Mouse (Mus musculus): ENCODE data around the gene Zfp976. TPM values are rescaled to one million over a fixed set of nuclear protein-coding genes. Genes with fewer than 3 reads are reported as not detected.
"Not testable (repeated sequence)": the region's sequence is repeated elsewhere in the genome, so short reads cannot be mapped to it uniquely, and the experiment has no call there.

The Zfp976 gene
- polyA plus RNA-seq, 1 experiment from 2014 or later: 3.0 TPM

DNA sequence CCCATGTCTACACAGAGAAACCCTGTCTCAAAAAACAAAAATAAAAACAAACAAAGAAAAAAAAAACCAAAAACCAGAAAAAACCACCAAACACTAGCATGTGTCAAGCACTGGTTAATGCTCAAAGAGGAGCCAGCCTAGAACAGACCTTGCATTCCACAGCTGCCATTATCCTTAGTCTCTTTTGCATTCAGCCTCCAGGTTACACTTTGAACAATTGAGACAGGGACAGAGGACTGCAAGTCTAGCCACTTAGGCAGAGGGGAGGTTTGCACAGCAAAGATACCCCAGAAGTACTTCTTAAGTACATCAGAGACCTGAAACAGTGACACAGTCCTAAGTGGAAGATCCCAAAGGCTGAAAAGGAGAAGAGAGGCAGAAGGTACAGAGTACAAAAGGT is 51.1 kb downstream of the Zfp976 start:
- not testable (repeated sequence) for H3K36me3 ChIP-seq (ENCODE audit: control insufficient read depth, insufficient read depth, low read length)

GRCm38 (mm10) chr7:42578488-42578887 is 63.9 kb downstream of the Zfp976 start, which contains the start of gene Gm21028:
Gm21028 (minus strand) TSS chr7:42578588.
- no peak for ATAC-seq (ENCODE audit: low read depth)
- WGBS: 95% methylated on average over 5 of the region's 5 CpGs
- Histone ChIP-seq H3K27me3 (ENCODE audit: control insufficient read depth, insufficient read depth, low read length) (no peaks in the 10 kb centered on the region), H3K36me3 (ENCODE audit: control insufficient read depth, insufficient read depth, low read length) (no peaks in the 10 kb centered on the region), H3K9me3 (ENCODE audit: control insufficient read depth, low read length) (peaks cover 25% of the 10 kb centered on the region), H3K27ac (ENCODE audit: low read depth, low read length) (no peak within 1 kb of the TSS), H3K4me2 (ENCODE audit: low read depth, low read length) (no peak within 1 kb of the TSS), H3K4me1 (ENCODE audit: control insufficient read depth, insufficient read depth, low read length) (no peaks in the 10 kb centered on the region), H3K9ac (replicated peaks; ENCODE audit: low read depth, low read length) (no peak within 1 kb of the TSS), H3K4me3 (ENCODE audit: low read depth, low read length) (no peak within 1 kb of the TSS)

More for the DNA sequence above, 51.1 kb downstream of the Zfp976 start:
- not testable (repeated sequence) for H3K4me3 ChIP-seq (ENCODE audit: low read depth, low read length); H3K9me3 ChIP-seq (ENCODE audit: control insufficient read depth, low read length); ATAC-seq (ENCODE audit: low read depth); H3K27me3 ChIP-seq (ENCODE audit: control insufficient read depth, insufficient read depth, low read length); H3K4me1 ChIP-seq (ENCODE audit: control insufficient read depth, insufficient read depth, low read length); H3K27ac ChIP-seq (ENCODE audit: low read depth, low read length); H3K4me2 ChIP-seq (ENCODE audit: low read depth, low read length); H3K9ac ChIP-seq (replicated peaks; ENCODE audit: low read depth, low read length)

Small RNA genes lying within 50 kb of the gene (microRNA-seq; reads per million reads assigned to microRNA genes)
- not detected for gene Gm24938

Other genes with a start within 250 kb of the Zfp976 start
- not detected in 2 replicates for gene 4933421I07Rik, start 194.5 kb downstream of the Zfp976 start, polyA plus RNA-seq (2014; fragmentation: Nextera tagmentation; extraction: Ambion mirVana)
- 15.8 and 16.3 TPM in 2 replicates for gene Zfp141, start 136.8 kb downstream of the Zfp976 start, polyA plus RNA-seq (2014; fragmentation: Nextera tagmentation; extraction: Ambion mirVana)
- not detected in 2 replicates for gene Gm21028, start 64.0 kb downstream of the Zfp976 start, polyA plus RNA-seq (2014; fragmentation: Nextera tagmentation; extraction: Ambion mirVana)
- gene Zfp977, start 50.0 kb downstream of the Zfp976 start, polyA plus RNA-seq (2014; fragmentation: Nextera tagmentation; extraction: Ambion mirVana): 1.8 and 3.1 TPM in 2 replicates
- 7.2 and 7.9 TPM in 2 replicates for gene Zfp975, start 50.2 kb upstream of the Zfp976 start, polyA plus RNA-seq (2014; fragmentation: Nextera tagmentation; extraction: Ambion mirVana)
- gene Gm17067, start 84.4 kb upstream of the Zfp976 start, polyA plus RNA-seq (2014; fragmentation: Nextera tagmentation; extraction: Ambion mirVana): not detected in 2 replicates
- gene Vmn2r62, start 150.9 kb upstream of the Zfp976 start, polyA plus RNA-seq (2014; fragmentation: Nextera tagmentation; extraction: Ambion mirVana): not detected in 2 replicates
- gene Gm2381, start 224.6 kb upstream of the Zfp976 start, polyA plus RNA-seq (2014; fragmentation: Nextera tagmentation; extraction: Ambion mirVana): not detected in 2 replicates

All from neural tube, embryonic 14.5 days (tissue).